Mouse (Mus musculus) CH12.LX (cell line): ENCODE data around the gene Frs2. TPM values are rescaled to one million over a fixed set of nuclear protein-coding genes. Genes with fewer than 3 reads are reported as not detected.

Experiments
- DNase-seq: peaks from one replicate; pipeline ENCODE4 v3.0.0-alpha.2; 2013; ENCODE audit errors: extremely low read depth
- H3K27ac ChIP-seq: 2 replicates; pipeline ENCODE4 v1.5.1; 2012; ENCODE audit warnings: low read depth, mild to moderate bottlenecking, control low read depth, moderate library complexity; ENCODE audit not compliant: insufficient read depth
- H3K27me3 ChIP-seq: replicated peaks from 2 replicates; pipeline ENCODE3; 2012; ENCODE audit warnings: inconsistent platforms
- H3K36me3 ChIP-seq, 2 experiments: replicated peaks in 1 of 2; 2 replicates each; pipeline versions ENCODE3 to v1.6.1; 2012; ENCODE audit warnings: inconsistent platforms in 1 of 2, low read length in 1 of 2, mild to moderate bottlenecking in 1 of 2, mixed read lengths in 1 of 2, moderate library complexity in 1 of 2; ENCODE audit not compliant: control insufficient read depth in 1 of 2, insufficient read depth in 1 of 2
- H3K4me1 ChIP-seq, 2 experiments: 2 replicates each; pipeline ENCODE4 v1.6.1; 2012; ENCODE audit warnings: inconsistent platforms in 1 of 2, moderate library complexity in 1 of 2; ENCODE audit not compliant: insufficient read depth in 2 of 2, control insufficient read depth in 1 of 2
- H3K4me2 ChIP-seq: 2 replicates; pipeline ENCODE4 v1.6.1; 2012; ENCODE audit warnings: low read depth, mild to moderate bottlenecking, control low read depth; ENCODE audit not compliant: poor library complexity, insufficient read depth, severe bottlenecking
- H3K4me3 ChIP-seq, 3 experiments: fragments of 150-350 bp in 1 of 3; sonication (generic) in 1 of 3; replicated peaks in 1 of 3; 2 replicates each; pipeline versions ENCODE3 to v1.5.1; 2011 to 2012; ENCODE audit warnings: low read depth in 2 of 3, low read length in 2 of 3, mild to moderate bottlenecking in 2 of 3, moderate library complexity in 2 of 3, control low read depth in 1 of 3, improper control_type of control experiment in 1 of 3, inconsistent platforms in 1 of 3, mixed read lengths in 1 of 3; ENCODE audit not compliant: poor library complexity in 1 of 3
- H3K79me2 ChIP-seq: replicated peaks from 2 replicates; pipeline ENCODE4 v1.6.1; 2012; ENCODE audit warnings: mild to moderate bottlenecking, moderate library complexity; ENCODE audit not compliant: control insufficient read depth, poor library complexity, insufficient read depth, severe bottlenecking; ENCODE audit errors: extremely low read depth
- H3K9ac ChIP-seq: 2 replicates; pipeline ENCODE4 v1.6.1; 2012; ENCODE audit warnings: low read depth, mild to moderate bottlenecking, control low read depth, moderate library complexity; ENCODE audit not compliant: insufficient read depth
- H3K9me3 ChIP-seq: replicated peaks from 2 replicates; pipeline ENCODE3; 2012; ENCODE audit warnings: low read length, inconsistent platforms, mixed read lengths
- BHLHE40 ChIP-seq: IDR thresholded peaks from 2 replicates; pipeline ENCODE4 v1.6.1; 2011; ENCODE audit warnings: mild to moderate bottlenecking, low read depth, low read length, improper control_type of control experiment
- CHD2 ChIP-seq: IDR thresholded peaks from 2 replicates; pipeline ENCODE4 v1.6.1; 2011; ENCODE audit warnings: low read length, improper control_type of control experiment
- CTCF ChIP-seq, 2 experiments: IDR thresholded peaks in 1 of 2; conservative IDR thresholded peaks in 1 of 2; 2 replicates each; pipeline ENCODE4 v1.5.1; 2011 to 2012; ENCODE audit warnings: low read depth in 2 of 2, low read length in 2 of 2, improper control_type of control experiment in 1 of 2, inconsistent platforms in 1 of 2, mild to moderate bottlenecking in 1 of 2, moderate library complexity in 1 of 2
- ELF1 ChIP-seq: IDR thresholded peaks from 2 replicates; pipeline ENCODE4 v1.6.1; 2014; ENCODE audit warnings: low read depth, mild to moderate bottlenecking, inconsistent platforms, low read length, improper control_type of control experiment
- ETS1 ChIP-seq: conservative IDR thresholded peaks from 2 replicates; pipeline ENCODE4 v1.6.1; 2012; ENCODE audit warnings: low read depth, mild to moderate bottlenecking, inconsistent platforms, low read length, improper control_type of control experiment, moderate library complexity
- GABPA ChIP-seq: IDR thresholded peaks from 2 replicates; pipeline ENCODE4 v1.6.1; 2012; ENCODE audit warnings: low read depth, low read length, improper control_type of control experiment, inconsistent platforms; ENCODE audit not compliant: insufficient replicate concordance
- HCFC1 ChIP-seq: IDR thresholded peaks from 2 replicates; pipeline ENCODE4 v1.6.1; 2012; ENCODE audit warnings: low read depth, mild to moderate bottlenecking, inconsistent platforms, low read length, improper control_type of control experiment
- JUN ChIP-seq: IDR thresholded peaks from 2 replicates; pipeline ENCODE4 v1.6.1; 2011; ENCODE audit warnings: low read depth, mild to moderate bottlenecking, low read length, improper control_type of control experiment, moderate library complexity; ENCODE audit not compliant: insufficient read depth
- JUND ChIP-seq: conservative IDR thresholded peaks from 2 replicates; pipeline ENCODE4 v1.6.1; 2011; ENCODE audit warnings: low read depth, low read length, improper control_type of control experiment
- MAZ ChIP-seq: IDR thresholded peaks from 2 replicates; pipeline ENCODE4 v1.6.1; 2012; ENCODE audit warnings: low read depth, mild to moderate bottlenecking, inconsistent platforms, low read length, improper control_type of control experiment, moderate library complexity
- MEF2A ChIP-seq: IDR thresholded peaks from 2 replicates; pipeline ENCODE4 v1.6.1; 2014; ENCODE audit warnings: low read depth, mild to moderate bottlenecking, inconsistent platforms, low read length, improper control_type of control experiment, borderline replicate concordance
- MXI1 ChIP-seq: IDR thresholded peaks from 2 replicates; pipeline ENCODE4 v1.6.1; 2011; ENCODE audit warnings: mild to moderate bottlenecking, low read depth, low read length, improper control_type of control experiment
- MYC ChIP-seq: IDR thresholded peaks from 2 replicates; pipeline ENCODE4 v1.6.1; 2011; ENCODE audit warnings: low read depth, mild to moderate bottlenecking, improper control_type of control experiment, low read length
- NELFE ChIP-seq: IDR thresholded peaks from 2 replicates; pipeline ENCODE4 v1.6.1; 2011; ENCODE audit warnings: low read depth, low read length, improper control_type of control experiment
- NRF1 ChIP-seq: IDR thresholded peaks from 2 replicates; pipeline ENCODE4 v1.6.1; 2014; ENCODE audit warnings: low read depth, mild to moderate bottlenecking, inconsistent platforms, low read length, improper control_type of control experiment, moderate library complexity
- PAX5 ChIP-seq: IDR thresholded peaks from 2 replicates; pipeline ENCODE4 v1.6.1; 2012; ENCODE audit warnings: low read length, inconsistent platforms, mixed read lengths
- POLR2A ChIP-seq: IDR thresholded peaks from 2 replicates; pipeline ENCODE4 v1.6.1; 2011; ENCODE audit warnings: low read depth, mild to moderate bottlenecking, improper control_type of control experiment, low read length
- POLR2AphosphoS2 ChIP-seq: IDR thresholded peaks from 2 replicates; pipeline ENCODE4 v1.6.1; 2011; ENCODE audit warnings: low read depth, low read length, improper control_type of control experiment
- SIN3A ChIP-seq: IDR thresholded peaks from 2 replicates; pipeline ENCODE4 v1.6.1; 2012; ENCODE audit warnings: low read length, improper control_type of control experiment, inconsistent platforms
- TBP ChIP-seq: conservative IDR thresholded peaks from 2 replicates; pipeline ENCODE4 v1.6.1; 2011; ENCODE audit warnings: low read depth, low read length, improper control_type of control experiment
- TCF12 ChIP-seq: IDR thresholded peaks from 2 replicates; pipeline ENCODE4 v1.6.1; 2014; ENCODE audit warnings: low read depth, mild to moderate bottlenecking, inconsistent platforms, low read length, improper control_type of control experiment
- UBTF ChIP-seq: IDR thresholded peaks from 2 replicates; pipeline ENCODE4 v1.6.1; 2012; ENCODE audit warnings: low read depth, mild to moderate bottlenecking, inconsistent platforms, low read length, improper control_type of control experiment, moderate library complexity
- ZMIZ1 ChIP-seq: IDR thresholded peaks from 2 replicates; pipeline ENCODE4 v1.6.1; 2012; ENCODE audit warnings: low read depth, mild to moderate bottlenecking, inconsistent platforms, low read length, improper control_type of control experiment
- dilution Hi-C: fragments of 300-500 bp; cut with MboI; formaldehyde crosslinking; loops from 2 replicates; pipeline ENCODE4 v1.14.3; 2020; ENCODE audit warnings: low sequenced_read_pairs; ENCODE audit not compliant: extremely low pct_unique_long_range_greater_than_20kb, extremely low pct_ligation_motif_present
- in situ Hi-C: fragments of 300-500 bp; cut with MboI; formaldehyde crosslinking; loops from 3 replicates; pipeline ENCODE4 v1.14.3; 2019; ENCODE audit warnings: low sequenced_read_pairs, low pct_ligation_motif_present, low pct_unique_long_range_greater_than_20kb, mixed read lengths
- polyA plus RNA-seq: library from polyadenylated mRNA; unstranded; fragments of >175 nt; gene quantifications from 2 replicates; pipeline ENCODE4 v1.2.1, GENCODE M21; 2012; ENCODE audit warnings: low read depth; ENCODE audit not compliant: insufficient read length
- total RNA-seq, 2 experiments: library from RNA; depleted of rRNA; stranded (reverse); fragments of 300-350 nt in 1 of 2; fragments of >200 nt in 1 of 2; gene quantifications; 2 replicates each; pipeline ENCODE4 v1.2.3; 2012 to 2014

Gene Frs2
- total and polyA plus RNA-seq, 3 experiments = 4.3 to 10.4 (median 5.6) TPM

DNA sequence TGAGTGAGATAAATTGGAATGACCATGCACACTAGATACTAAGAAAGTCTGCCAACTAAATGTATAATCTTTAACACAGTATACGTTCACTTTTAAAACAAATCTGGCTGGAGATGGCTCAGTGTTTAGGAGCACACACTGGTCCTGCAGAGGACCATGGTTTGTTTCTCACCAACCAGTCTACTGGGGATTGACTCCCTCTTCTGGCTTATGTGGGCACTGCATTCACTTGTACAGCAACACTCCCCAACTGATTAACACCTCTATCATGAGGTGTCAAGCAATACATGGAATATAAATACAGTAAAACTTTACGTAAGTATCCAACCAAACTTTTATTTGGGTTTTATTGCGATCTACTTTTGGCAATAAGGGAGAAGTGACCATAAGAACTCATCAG is 79.2 kb downstream of the Frs2 start:
- in situ Hi-C loops = no loop called here
- no peak for DNase-seq
- Histone ChIP-seq H3K79me2 (no peaks in the 10 kb centered on the region), H3K4me1 (no peaks in the 10 kb centered on the region), H3K27ac (no peak overlapping the region), H3K4me3 (no peak overlapping the region), H3K36me3 (peaks cover 28 to 41% of the 10 kb centered on the region in 2 experiments), H3K27me3 (no peaks in the 10 kb centered on the region)
- TF ChIP-seq ETS1 (no peak), CTCF (conservative IDR thresholded peaks at IDR 0.05 in 1 of 2, IDR thresholded peaks at IDR 0.05 in 1 of 2; ENCODE audit: low read depth in 2 of 2, low read length in 2 of 2) (peak in 1 of 2 experiments; percentile 19; a peak in 1 of 4 replicates)
- TF ChIP-seq, all 38 proteins: peak for 1
- dilution Hi-C loops = no loop called here
- Histone ChIP-seq H3K9me3 (peaks cover 3% of the 10 kb centered on the region), H3K9ac (no peak overlapping the region), H3K4me2 (no peak overlapping the region)

- TF ChIP-seq ETS1 = no peak
- no peak for TF ChIP-seq MAZ
- no peak for TF ChIP-seq TBP
- no peak for TF ChIP-seq SIN3A
- no peak for TF ChIP-seq CHD2
- no peak for TF ChIP-seq GABPA
- TF ChIP-seq BHLHE40 = no peak
- TF ChIP-seq HCFC1 = no peak
- no peak for TF ChIP-seq NELFE
- dilution Hi-C loops = no loop called here
- peaks cover 27 to 32% of the 10 kb centered on the region in 2 experiments for H3K36me3 ChIP-seq
- peak overlapping the region in 2 of 3 experiments; percentile 30 to 70 for H3K4me3 ChIP-seq
- H3K79me2 ChIP-seq = peaks cover 36% of the 10 kb centered on the region
- H3K4me2 ChIP-seq = peak overlapping the region; percentile 93; the same call in 1 of the 2 replicates
- H3K9me3 ChIP-seq = no peaks in the 10 kb centered on the region
- H3K27ac ChIP-seq = no peak overlapping the region
- peak overlapping the region; percentile 44; the same call in 1 of the 2 replicates for H3K9ac ChIP-seq
- in situ Hi-C loops = no loop called here
- no peaks in the 10 kb centered on the region for H3K27me3 ChIP-seq
- DNase-seq = no peak
- H3K4me1 ChIP-seq = peaks cover 5 to 29% of the 10 kb centered on the region in 2 experiments; a peak in 3 of 4 replicates
These were observed 84.3 kb downstream of the Frs2 start for GRCm38 (mm10) chr10:117064076-117064475.

DNA sequence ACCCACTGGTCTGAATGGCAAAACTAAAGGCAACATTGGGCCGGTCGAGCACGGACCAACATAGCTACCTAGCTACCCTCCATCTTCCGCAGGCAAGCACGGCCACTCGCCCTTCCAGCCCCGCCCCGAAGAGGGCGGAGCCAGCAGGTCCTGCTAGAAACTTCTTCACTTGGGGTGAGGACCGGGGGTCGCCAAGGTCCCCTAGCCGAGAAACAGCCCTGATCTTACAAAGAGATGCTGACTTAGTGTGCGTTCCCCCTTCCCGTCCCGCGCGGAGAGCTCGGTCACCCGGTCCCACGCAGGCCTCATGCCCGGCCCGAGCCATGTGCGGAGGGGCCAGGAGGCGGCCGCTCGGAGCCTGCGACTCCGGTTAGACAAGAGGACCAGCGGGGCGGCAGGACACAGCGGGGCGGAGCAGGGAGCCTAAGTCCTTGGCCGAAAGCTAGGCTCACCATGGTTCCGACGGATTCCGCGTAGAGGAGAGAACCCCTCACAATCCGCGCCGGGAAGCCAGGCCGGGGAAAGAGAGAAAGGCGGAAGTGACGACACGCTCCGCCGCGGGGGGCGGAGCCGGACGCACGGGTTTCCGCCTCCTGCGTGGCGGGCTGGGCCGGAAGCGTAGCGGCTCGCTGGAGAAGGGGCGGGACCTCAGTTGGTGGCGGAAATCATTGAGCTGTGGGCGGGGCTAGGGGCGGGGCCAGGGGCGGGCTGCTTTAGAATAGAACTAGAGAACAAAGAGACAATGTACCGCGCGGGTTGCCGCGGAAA is 84.9 kb downstream of the Frs2 start, which contains the start of gene Cct2:
TSS of gene Cct2 (minus strand) at position 561 of the 768 bp plus-strand sequence.
- dilution Hi-C loops (no loop called here), in situ Hi-C loops (no loop called here)
- Histone ChIP-seq H3K36me3 (peaks cover 33 to 37% of the 10 kb centered on the region in 2 experiments), H3K27me3 (no peaks in the 10 kb centered on the region), H3K9ac (peak within 1 kb of the TSS; percentile 82), H3K9me3 (no peaks in the 10 kb centered on the region), H3K79me2 (peaks cover 43% of the 10 kb centered on the region), H3K4me1 (peaks cover 9 to 35% of the 10 kb centered on the region in 2 experiments; a peak in 3 of 4 replicates), H3K4me2 (peak within 1 kb of the TSS; percentile 93; the same call in 1 of the 2 replicates), H3K4me3 (peak within 1 kb of the TSS; percentile 83 to 92 (median 85)), H3K27ac (peak within 1 kb of the TSS; percentile 87)
- peak; percentile 95 for DNase-seq
- TF ChIP-seq PAX5 (no peak), ZMIZ1 (peak; percentile 90), TBP (peak; percentile 80), MYC (peak; percentile 88), BHLHE40 (0 out of 2 replicates have a peak, but pooled peaks have one; percentile 21), MEF2A (no peak), SIN3A (peak; percentile 75), NELFE (peak; percentile 98), NRF1 (0 out of 2 replicates have a peak, but pooled peaks have one; percentile 20), MXI1 (peak; percentile 92), TCF12 (peak; percentile 86), POLR2AphosphoS2 (peak; percentile 88), ELF1 (peak; percentile 95), POLR2A (peak; percentile 95), JUND (no peak), ETS1 (no peak), UBTF (0 out of 2 replicates have a peak, but pooled peaks have one; percentile 27), JUN (no peak)
